Mouse (Mus musculus) midbrain, embryonic 14.5 days (tissue): Measurements from ENCODE around the gene Zfand4. TPM values are rescaled to one million over a fixed set of nuclear protein-coding genes. Genes with fewer than 3 reads are reported as not detected.

Experiments used
- ATAC-seq: fragments of 200-750 bp; cut with Nextera tagmentation; 2 replicates; pipeline ENCODE4 v1.8.0; 2017; ENCODE audit warnings: moderate number of reproducible peaks, moderate library complexity; ENCODE audit not compliant: low FRiP score, low TSS enrichment
- DNase-seq: peaks from one replicate; pipeline ENCODE4 v3.0.0-alpha.2; 2015
- H3K27ac ChIP-seq: fragments of 300-500 bp; sonication (generic); replicated peaks from 2 replicates; pipeline ENCODE4 v1.5.1; 2014; ENCODE audit warnings: mild to moderate bottlenecking, low read depth, low read length, moderate library complexity
- H3K27me3 ChIP-seq: fragments of 300-500 bp; sonication (generic); 2 replicates; pipeline ENCODE4 v1.6.1; 2014; ENCODE audit warnings: low read length, control low read depth, mixed read lengths; ENCODE audit not compliant: control insufficient read depth, insufficient read depth
- H3K36me3 ChIP-seq: fragments of 300-500 bp; sonication (generic); 2 replicates; pipeline ENCODE4 v1.6.1; 2014; ENCODE audit warnings: low read length, control low read depth; ENCODE audit not compliant: control insufficient read depth, insufficient read depth
- H3K4me1 ChIP-seq: fragments of 300-500 bp; sonication (generic); 2 replicates; pipeline ENCODE4 v1.6.1; 2014; ENCODE audit warnings: mild to moderate bottlenecking, antibody characterized with exemption, low read length, control low read depth; ENCODE audit not compliant: control insufficient read depth, insufficient read depth
- H3K4me2 ChIP-seq: fragments of 300-500 bp; sonication (generic); 2 replicates; pipeline ENCODE4 v1.6.1; 2014; ENCODE audit warnings: mild to moderate bottlenecking, low read length, moderate library complexity
- H3K4me3 ChIP-seq: fragments of 300-500 bp; sonication (generic); replicated peaks from 2 replicates; pipeline ENCODE4 v1.5.1; 2014; ENCODE audit warnings: low read depth, low read length
- H3K9ac ChIP-seq: fragments of 300-500 bp; sonication (generic); replicated peaks from 2 replicates; pipeline ENCODE4 v1.6.1; 2014; ENCODE audit warnings: mild to moderate bottlenecking, low read length, moderate library complexity
- H3K9me3 ChIP-seq: fragments of 300-500 bp; sonication (generic); 2 replicates; pipeline ENCODE4 v1.6.1; 2016; ENCODE audit warnings: low read length, control low read depth, mixed read lengths; ENCODE audit not compliant: control insufficient read depth
- WGBS: fragments of 180-500 bp; shearing (Covaris S2); extraction: QIAGEN DNeasy Blood & Tissue Kit; methylation state at CpG from one replicate; pipeline ENCODE4 v1.1.7; 2014; 5-methylcytosine and 5-hydroxymethylcytosine counted together
- polyA plus RNA-seq: library from polyadenylated mRNA; unstranded; fragments of >200 nt; fragmentation: Nextera tagmentation; extraction: Ambion mirVana; gene quantifications from 2 replicates; pipeline ENCODE4 v1.2.1, GENCODE M21; 2014

The Zfand4 gene
- polyA plus RNA-seq, 1 experiment from 2014 or later, result 12.4 TPM

GRCm38 (mm10) chr6:116337835-116338501 is 73.9 kb downstream of the Zfand4 start, which contains the start of gene March8:
Gene March8, plus strand, starts transcription at chr6:116338024.
- no peaks in the 10 kb centered on the region for H3K9me3 ChIP-seq
- peaks cover 10% of the 10 kb centered on the region for H3K4me1 ChIP-seq
- peak; percentile 94 for ATAC-seq
- under 1% methylated on average over 75 of the region's 75 CpGs for WGBS
- peak within 1 kb of the TSS; percentile 96 for H3K4me3 ChIP-seq
- peak within 1 kb of the TSS; percentile 77 for H3K27ac ChIP-seq
- H3K36me3 ChIP-seq, result no peaks in the 10 kb centered on the region
- H3K27me3 ChIP-seq, result no peaks in the 10 kb centered on the region
- peak; percentile 96 for DNase-seq
- H3K4me2 ChIP-seq, result peak within 1 kb of the TSS; percentile 62
- peak within 1 kb of the TSS; percentile 82 for H3K9ac ChIP-seq

GRCm38 (mm10) chr6:116338520-116338919 is 74.5 kb downstream of the Zfand4 start:
- no peak for ATAC-seq
- Histone ChIP-seq H3K27me3 (no peaks in the 10 kb centered on the region), H3K27ac (peak overlapping the region; percentile 77), H3K9me3 (no peaks in the 10 kb centered on the region), H3K9ac (peak overlapping the region; percentile 82), H3K4me2 (peak overlapping the region; percentile 62), H3K4me3 (peak overlapping the region; percentile 96), H3K4me1 (peaks cover 10% of the 10 kb centered on the region), H3K36me3 (no peaks in the 10 kb centered on the region)
- DNase-seq, result no peak
- 6% methylated on average over 8 of the region's 8 CpGs for WGBS

- no peak overlapping the region; the same call in 1 of the 2 replicates for H3K9ac ChIP-seq
Observed at GRCm38 (mm10) chr6:116339088-116339487, 75.1 kb downstream of the Zfand4 start.

GRCm38 (mm10) chr6:116340521-116340920 is 76.5 kb downstream of the Zfand4 start:
- peak overlapping the region; percentile 62 for H3K4me2 ChIP-seq
- H3K4me3 ChIP-seq, result no peak overlapping the region

More at GRCm38 (mm10) chr6:116339088-116339487, 75.1 kb downstream of the Zfand4 start:
- DNase-seq, result peak; percentile 7
- no peaks in the 10 kb centered on the region for H3K36me3 ChIP-seq
- 83% methylated on average over 5 of the region's 5 CpGs for WGBS
- H3K4me2 ChIP-seq, result peak overlapping the region; percentile 62
- H3K9me3 ChIP-seq, result no peaks in the 10 kb centered on the region
- H3K27me3 ChIP-seq, result no peaks in the 10 kb centered on the region
- ATAC-seq, result no peak
- H3K27ac ChIP-seq, result no peak overlapping the region
- peak overlapping the region; percentile 96 for H3K4me3 ChIP-seq
- H3K4me1 ChIP-seq, result peaks cover 10% of the 10 kb centered on the region

GRCm38 (mm10) chr6:116347953-116348352 is 83.9 kb downstream of the Zfand4 start:
- no peaks in the 10 kb centered on the region for H3K27me3 ChIP-seq
- H3K9ac ChIP-seq, result no peak overlapping the region
- H3K4me3 ChIP-seq, result no peak overlapping the region
- no peak overlapping the region for H3K27ac ChIP-seq
- no peaks in the 10 kb centered on the region for H3K4me1 ChIP-seq
- H3K36me3 ChIP-seq, result no peaks in the 10 kb centered on the region
- 74% methylated on average over 2 of the region's 2 CpGs for WGBS
- DNase-seq (no peak), ATAC-seq (no peak)
- H3K9me3 ChIP-seq, result no peaks in the 10 kb centered on the region
- H3K4me2 ChIP-seq, result no peak overlapping the region

More at GRCm38 (mm10) chr6:116340521-116340920, 76.5 kb downstream of the Zfand4 start:
- Histone ChIP-seq H3K27ac (no peak overlapping the region), H3K4me1 (peaks cover 10% of the 10 kb centered on the region), H3K36me3 (no peaks in the 10 kb centered on the region), H3K9ac (no peak overlapping the region), H3K27me3 (no peaks in the 10 kb centered on the region), H3K9me3 (no peaks in the 10 kb centered on the region)
- ATAC-seq (no peak), DNase-seq (no peak)
- 93% methylated on average over 1 of the region's 1 CpGs for WGBS

- Histone ChIP-seq H3K36me3 (no peaks in the 10 kb centered on the region), H3K27me3 (no peaks in the 10 kb centered on the region), H3K9me3 (no peaks in the 10 kb centered on the region), H3K4me3 (no peak overlapping the region), H3K9ac (no peak overlapping the region), H3K4me1 (no peaks in the 10 kb centered on the region), H3K27ac (no peak overlapping the region), H3K4me2 (no peak overlapping the region)
- DNase-seq (no peak), ATAC-seq (no peak)
- 91% methylated on average over 3 of the region's 3 CpGs for WGBS
Observed at GRCm38 (mm10) chr6:116349997-116350396, 86.0 kb downstream of the Zfand4 start.

- H3K9me3 ChIP-seq, result no peaks in the 10 kb centered on the region
- no peaks in the 10 kb centered on the region for H3K27me3 ChIP-seq
- no peaks in the 10 kb centered on the region for H3K4me1 ChIP-seq
- H3K4me2 ChIP-seq, result no peak overlapping the region
- H3K36me3 ChIP-seq, result no peaks in the 10 kb centered on the region
- no peak overlapping the region for H3K27ac ChIP-seq
- H3K9ac ChIP-seq, result no peak overlapping the region
- DNase-seq (no peak), ATAC-seq (no peak)
- WGBS, result 88% methylated on average over 6 of the region's 6 CpGs
- H3K4me3 ChIP-seq, result no peak overlapping the region
Observed at GRCm38 (mm10) chr6:116350643-116351042, 86.6 kb downstream of the Zfand4 start.

- H3K27me3 ChIP-seq, result no peaks in the 10 kb centered on the region
- no peak overlapping the region for H3K27ac ChIP-seq
- 85% methylated on average over 4 of the region's 4 CpGs for WGBS
- H3K4me3 ChIP-seq, result no peak overlapping the region
- no peak for ATAC-seq
- H3K36me3 ChIP-seq, result no peaks in the 10 kb centered on the region
- H3K9me3 ChIP-seq, result no peaks in the 10 kb centered on the region
- H3K4me2 ChIP-seq, result no peak overlapping the region
- no peaks in the 10 kb centered on the region for H3K4me1 ChIP-seq
- DNase-seq, result no peak
- no peak overlapping the region for H3K9ac ChIP-seq
Observed at GRCm38 (mm10) chr6:116351534-116351933, 87.5 kb downstream of the Zfand4 start.

GRCm38 (mm10) chr6:116353428-116353827 is 89.4 kb downstream of the Zfand4 start:
- no peaks in the 10 kb centered on the region for H3K9me3 ChIP-seq
- H3K4me2 ChIP-seq, result no peak overlapping the region
- no peaks in the 10 kb centered on the region for H3K4me1 ChIP-seq
- DNase-seq (no peak), ATAC-seq (no peak)
- H3K9ac ChIP-seq, result no peak overlapping the region
- H3K27me3 ChIP-seq, result no peaks in the 10 kb centered on the region
- H3K36me3 ChIP-seq, result no peaks in the 10 kb centered on the region
- no peak overlapping the region for H3K4me3 ChIP-seq
- 95% methylated on average over 1 of the region's 1 CpGs for WGBS
- H3K27ac ChIP-seq, result no peak overlapping the region
